Mouse (Mus musculus): ENCODE results near the gene Col4a3. TPM values are rescaled to one million over a fixed set of nuclear protein-coding genes. Genes with fewer than 3 reads are reported as not detected.
A peak's percentile ranks its signal among the peaks of the same experiment; 100 is the strongest.

Gene Col4a3
- total and polyA plus RNA-seq, 3 experiments = not detected

DNA sequence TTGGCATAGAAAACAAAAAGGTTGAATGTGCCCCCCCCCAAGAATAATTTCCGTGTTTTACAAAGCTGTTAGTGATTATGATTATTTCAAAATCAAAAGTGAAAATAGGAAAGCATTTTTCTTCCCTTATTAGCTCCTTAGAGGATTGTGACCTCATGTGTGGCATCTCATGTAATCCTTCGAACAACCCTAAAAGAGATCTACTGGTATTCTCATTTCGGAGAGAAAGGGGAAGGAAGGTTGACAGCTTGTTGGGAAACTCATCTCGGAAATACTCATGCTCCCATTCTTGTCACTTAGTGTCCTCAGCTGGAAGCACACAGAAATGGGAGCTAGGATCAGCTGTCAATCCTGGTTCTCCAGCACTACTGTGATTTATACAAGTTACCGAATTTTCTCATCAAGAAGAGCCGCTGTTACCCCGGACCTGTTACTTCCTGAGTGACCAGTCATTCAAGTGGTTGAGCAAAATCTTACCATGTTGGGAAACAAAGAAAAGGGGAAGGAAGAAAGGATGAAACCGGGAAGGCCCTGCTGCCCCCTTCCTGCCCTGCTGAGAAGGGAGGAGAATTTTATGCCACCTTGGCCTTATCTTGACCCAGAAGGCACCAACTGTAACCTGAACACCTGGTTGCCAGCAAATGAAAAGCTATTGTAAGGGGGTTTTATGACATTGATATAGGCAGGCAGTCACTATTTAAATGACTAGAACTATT lies 174.9 kb downstream of the Col4a3 start:
- dilution Hi-C loops (cut with MboI; ENCODE audit: extremely low pct_ligation_motif_present, extremely low pct_unique_long_range_greater_than_20kb, low sequenced_read_pairs) (no loop called here), in situ Hi-C loops (cut with MboI; ENCODE audit: low pct_ligation_motif_present, low pct_unique_long_range_greater_than_20kb, low sequenced_read_pairs) (loop anchor here (25.0 kb wide), 1 partner anchor 199 kb away; no protein-coding TSS in a partner anchor)
- H3K4me3 ChIP-seq (replicated peaks in 1 of 3; ENCODE audit: low read depth in 2 of 3, low read length in 2 of 3, poor library complexity in 1 of 3) = no peak overlapping the region
- H3K9me3 ChIP-seq (replicated peaks; ENCODE audit: low read length) = no peaks in the 10 kb centered on the region
- no peaks in the 10 kb centered on the region for H3K79me2 ChIP-seq (replicated peaks; ENCODE audit: control insufficient read depth, extremely low read depth, insufficient read depth, poor library complexity, severe bottlenecking)
- no peaks in the 10 kb centered on the region for H3K27me3 ChIP-seq (replicated peaks)
- no peak for DNase-seq (ENCODE audit: extremely low read depth)
- H3K9ac ChIP-seq (ENCODE audit: insufficient read depth, low read depth) = no peak overlapping the region
- H3K4me1 ChIP-seq (ENCODE audit: control insufficient read depth in 1 of 2, insufficient read depth in 2 of 2) = no peaks in the 10 kb centered on the region
- H3K27ac ChIP-seq (ENCODE audit: insufficient read depth, low read depth) = no peak overlapping the region
- H3K4me2 ChIP-seq (ENCODE audit: insufficient read depth, low read depth, poor library complexity, severe bottlenecking) = no peak overlapping the region
- TF ChIP-seq UBTF (IDR thresholded peaks at IDR 0.05; ENCODE audit: low read depth, low read length) (no peak), USF2 (conservative IDR thresholded peaks at IDR 0.05; ENCODE audit: low read depth, low read length) (no peak), RCOR1 (conservative IDR thresholded peaks at IDR 0.05; ENCODE audit: low read depth, low read length) (no peak), MAZ (IDR thresholded peaks at IDR 0.05; ENCODE audit: low read depth, low read length) (no peak), POLR2AphosphoS2 (IDR thresholded peaks at IDR 0.05; ENCODE audit: low read depth, low read length) (no peak), BHLHE40 (IDR thresholded peaks at IDR 0.05; ENCODE audit: low read depth, low read length) (no peak), CTCF (conservative IDR thresholded peaks at IDR 0.05 in 1 of 2, IDR thresholded peaks at IDR 0.05 in 1 of 2; ENCODE audit: low read depth in 2 of 2, low read length in 2 of 2) (no peak), POLR2A (IDR thresholded peaks at IDR 0.05; ENCODE audit: low read depth, low read length) (no peak), MEF2A (IDR thresholded peaks at IDR 0.05; ENCODE audit: borderline replicate concordance, low read depth, low read length) (no peak)
- H3K36me3 ChIP-seq (replicated peaks in 1 of 2; ENCODE audit: control insufficient read depth in 1 of 2, insufficient read depth in 1 of 2, low read length in 1 of 2) = peaks cover 0 to 41% of the 10 kb centered on the region in 2 experiments

DNA sequence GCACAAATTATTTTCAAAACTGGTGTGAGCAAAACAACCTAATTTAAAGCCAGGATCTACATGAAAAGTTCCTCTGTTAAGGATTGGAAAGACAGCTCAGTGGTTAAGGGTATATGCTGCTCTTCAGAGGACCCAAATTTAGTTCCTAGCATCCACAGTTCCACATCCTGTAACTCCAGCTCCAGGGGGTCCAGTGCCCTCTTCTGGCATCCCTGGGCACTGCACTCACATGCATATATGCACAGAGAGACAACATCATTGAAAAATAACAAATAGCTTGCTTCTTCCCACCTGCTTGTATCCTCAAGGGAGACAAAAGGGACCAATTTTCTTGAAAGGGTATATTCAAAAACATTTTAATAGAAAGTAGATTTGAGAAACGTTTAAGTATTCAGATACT lies 175.6 kb downstream of the Col4a3 start:
- no peak overlapping the region for H3K9ac ChIP-seq (ENCODE audit: insufficient read depth, low read depth)
- no peak for DNase-seq (ENCODE audit: extremely low read depth)
- H3K36me3 ChIP-seq (replicated peaks in 1 of 2; ENCODE audit: control insufficient read depth in 1 of 2, insufficient read depth in 1 of 2, low read length in 1 of 2) = peaks cover 0 to 38% of the 10 kb centered on the region in 2 experiments
- TF ChIP-seq CTCF (conservative IDR thresholded peaks at IDR 0.05 in 1 of 2, IDR thresholded peaks at IDR 0.05 in 1 of 2; ENCODE audit: low read depth in 2 of 2, low read length in 2 of 2) (peak; percentile 33 to 34; a peak in 3 of 4 replicates), KAT2A (IDR thresholded peaks at IDR 0.05; ENCODE audit: insufficient replicate concordance, low read length) (no peak)
- H3K27me3 ChIP-seq (replicated peaks) = no peaks in the 10 kb centered on the region
- H3K4me3 ChIP-seq (replicated peaks in 1 of 3; ENCODE audit: low read depth in 2 of 3, low read length in 2 of 3, poor library complexity in 1 of 3) = no peak overlapping the region
- no peak overlapping the region for H3K27ac ChIP-seq (ENCODE audit: insufficient read depth, low read depth)
- H3K4me1 ChIP-seq (ENCODE audit: control insufficient read depth in 1 of 2, insufficient read depth in 2 of 2) = no peaks in the 10 kb centered on the region
- no peaks in the 10 kb centered on the region for H3K9me3 ChIP-seq (replicated peaks; ENCODE audit: low read length)
- H3K79me2 ChIP-seq (replicated peaks; ENCODE audit: control insufficient read depth, extremely low read depth, insufficient read depth, poor library complexity, severe bottlenecking) = no peaks in the 10 kb centered on the region
- H3K4me2 ChIP-seq (ENCODE audit: insufficient read depth, low read depth, poor library complexity, severe bottlenecking) = no peak overlapping the region
- dilution Hi-C loops (cut with MboI; ENCODE audit: extremely low pct_ligation_motif_present, extremely low pct_unique_long_range_greater_than_20kb, low sequenced_read_pairs) = no loop called here
- in situ Hi-C loops (cut with MboI; ENCODE audit: low pct_ligation_motif_present, low pct_unique_long_range_greater_than_20kb, low sequenced_read_pairs) = loop anchor here (25.0 kb wide), 1 partner anchor 200 kb away; no protein-coding TSS in a partner anchor

- TF ChIP-seq NELFE (IDR thresholded peaks at IDR 0.05; ENCODE audit: low read depth, low read length) (no peak), CTCF (conservative IDR thresholded peaks at IDR 0.05 in 1 of 2, IDR thresholded peaks at IDR 0.05 in 1 of 2; ENCODE audit: low read depth in 2 of 2, low read length in 2 of 2) (no peak), ZKSCAN1 (IDR thresholded peaks at IDR 0.05; ENCODE audit: borderline replicate concordance, low read depth, low read length) (no peak)
- in situ Hi-C loops (cut with MboI; ENCODE audit: low pct_ligation_motif_present, low pct_unique_long_range_greater_than_20kb, low sequenced_read_pairs) = loop anchor here (25.0 kb wide), 1 partner anchor 204 kb away; no protein-coding TSS in a partner anchor
These were observed 179.5 kb downstream of the Col4a3 start for GRCm38 (mm10) chr1:82766227-82766626.

More at GRCm38 (mm10) chr1:82766227-82766626, 179.5 kb downstream of the Col4a3 start:
- H3K79me2 ChIP-seq (replicated peaks; ENCODE audit: control insufficient read depth, extremely low read depth, insufficient read depth, poor library complexity, severe bottlenecking) = no peaks in the 10 kb centered on the region
- no peak for DNase-seq (ENCODE audit: extremely low read depth)
- dilution Hi-C loops (cut with MboI; ENCODE audit: extremely low pct_ligation_motif_present, extremely low pct_unique_long_range_greater_than_20kb, low sequenced_read_pairs) = no loop called here
- H3K4me1 ChIP-seq (ENCODE audit: control insufficient read depth in 1 of 2, insufficient read depth in 2 of 2) = 0 out of 4 replicates have a peak, but pooled peaks cover 0 to 4% of the 10 kb centered on the region in 2 experiments
- H3K4me2 ChIP-seq (ENCODE audit: insufficient read depth, low read depth, poor library complexity, severe bottlenecking) = no peak overlapping the region
- no peaks in the 10 kb centered on the region for H3K27me3 ChIP-seq (replicated peaks)
- no peak overlapping the region for H3K9ac ChIP-seq (ENCODE audit: insufficient read depth, low read depth)
- H3K9me3 ChIP-seq (replicated peaks; ENCODE audit: low read length) = no peaks in the 10 kb centered on the region
- no peak overlapping the region for H3K27ac ChIP-seq (ENCODE audit: insufficient read depth, low read depth)
- H3K4me3 ChIP-seq (replicated peaks in 1 of 3; ENCODE audit: low read depth in 2 of 3, low read length in 2 of 3, poor library complexity in 1 of 3) = no peak overlapping the region
- peaks cover 0 to 12% of the 10 kb centered on the region in 2 experiments for H3K36me3 ChIP-seq (replicated peaks in 1 of 2; ENCODE audit: control insufficient read depth in 1 of 2, insufficient read depth in 1 of 2, low read length in 1 of 2)
